ENCODE assay signal across 8 mouse cellular contexts in the genomic region with DNA sequence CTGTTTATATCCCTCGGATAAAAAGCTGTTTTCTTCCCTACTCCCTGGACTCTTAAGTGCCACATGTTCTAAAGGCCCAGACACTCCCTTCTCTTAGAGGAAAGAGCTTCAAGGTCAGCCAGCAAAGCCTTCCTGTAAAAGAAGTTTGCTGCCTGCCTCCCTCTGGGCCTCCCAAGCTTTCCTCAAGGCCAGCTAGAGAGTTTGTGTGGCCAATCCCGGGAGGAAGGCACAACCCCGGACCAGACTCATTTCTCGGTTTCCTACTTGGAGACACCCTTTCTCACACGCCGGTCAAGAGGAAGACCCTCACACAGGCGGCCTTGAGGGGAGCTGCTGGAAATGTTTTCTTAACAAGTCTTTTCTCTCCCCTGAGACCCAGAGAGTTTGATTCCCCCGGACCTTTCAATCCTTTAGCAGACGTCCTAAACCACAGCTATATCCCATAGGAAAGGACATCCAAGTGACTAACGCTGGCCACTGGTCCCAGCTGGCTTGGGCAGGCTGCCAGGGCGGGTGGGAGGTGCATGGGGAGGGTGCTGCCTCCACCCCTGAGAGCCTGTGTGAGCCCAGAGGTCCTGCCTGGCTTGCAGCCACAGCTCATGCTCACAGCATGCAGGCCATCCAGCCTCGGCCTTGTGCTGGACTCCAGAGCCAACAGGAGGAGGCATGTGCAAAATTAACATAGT.
DNase-seq lines count a peak whose midpoint lies in the region; ATAC-seq and TF ChIP-seq lines count a peak whose summit lies in the region.

No protein-coding gene starts in this region.

- H3ac ChIP-seq in myocyte (ENCODE audit: control insufficient read depth, insufficient read length), result no peak overlapping the region

- no peak for DNase-seq in neural tube, embryonic 10.5 days (ENCODE audit: extremely low spot score, low spot score)
- DNase-seq in brain, embryonic 14.5 days (ENCODE audit: low read depth), result peak; percentile 58
- DNase-seq in layer of hippocampus, adult 9-11 months, result peak; percentile 31
- DNase-seq in urinary bladder, postnatal 4 days (ENCODE audit: low spot score in 2 of 2), result peak; percentile 87 to 88
- no peak for DNase-seq in thymus, adult 18-20 months

- H3K27me3 ChIP-seq in neural tube, embryonic 12.5 days (replicated peaks), result peaks cover 30% of the 10 kb centered on the region; the same call in 1 of the 2 replicates
- no peaks in the 10 kb centered on the region; the same call in 1 of the 2 replicates for H3K27me3 ChIP-seq in heart, embryonic 16.5 days (ENCODE audit: control insufficient read depth, insufficient read depth, low read length)
- no peaks in the 10 kb centered on the region for H3K27me3 ChIP-seq in myocyte (ENCODE audit: control insufficient read depth, insufficient read depth, insufficient read length)

- H3K79me2 ChIP-seq in myocyte (ENCODE audit: control insufficient read depth, insufficient read depth), result no peaks in the 10 kb centered on the region

- no peak for TF ChIP-seq CTCF in brain, embryonic 14.5 days (IDR thresholded peaks at IDR 0.05; ENCODE audit: borderline replicate concordance, extremely low read depth, insufficient read depth, insufficient read length)

- H3K9ac ChIP-seq in neural tube, embryonic 12.5 days, result no peak overlapping the region
- H3K9ac ChIP-seq in heart, embryonic 16.5 days (ENCODE audit: low read length), result peak overlapping the region; percentile 45

- H3K9me3 ChIP-seq in neural tube, embryonic 12.5 days, result no peaks in the 10 kb centered on the region
- no peaks in the 10 kb centered on the region for H3K9me3 ChIP-seq in heart, embryonic 16.5 days (replicated peaks; ENCODE audit: control insufficient read depth, low read length)

- H3K4me1 ChIP-seq in neural tube, embryonic 12.5 days, result peaks cover 18% of the 10 kb centered on the region
- H3K4me1 ChIP-seq in heart, embryonic 16.5 days (ENCODE audit: control insufficient read depth, insufficient read depth, low read length), result peaks cover 18% of the 10 kb centered on the region

- no peaks in the 10 kb centered on the region for H3K36me3 ChIP-seq in neural tube, embryonic 12.5 days
- no peaks in the 10 kb centered on the region for H3K36me3 ChIP-seq in heart, embryonic 16.5 days (ENCODE audit: control insufficient read depth, insufficient read depth)
- no peaks in the 10 kb centered on the region for H3K36me3 ChIP-seq in myocyte (ENCODE audit: control insufficient read depth, insufficient read depth)

- ATAC-seq in neural tube, embryonic 12.5 days (ENCODE audit: low FRiP score, low read depth), result peak; percentile 45; the same call in 1 of the 2 replicates
- peak; percentile 92 for ATAC-seq in heart, embryonic 16.5 days (replicated peaks; ENCODE audit: extremely low read depth, insufficient read depth, low FRiP score)

- no peak overlapping the region for H3K27ac ChIP-seq in neural tube, embryonic 12.5 days
- H3K27ac ChIP-seq in heart, embryonic 16.5 days (ENCODE audit: low read length), result peak overlapping the region; percentile 81

- H3K4me2 ChIP-seq in neural tube, embryonic 12.5 days (replicated peaks), result no peak overlapping the region
- H3K4me2 ChIP-seq in heart, embryonic 16.5 days (ENCODE audit: low read depth, low read length), result peak overlapping the region; percentile 17; the same call in 1 of the 2 replicates
- peak overlapping the region; percentile 59 for H3K4me2 ChIP-seq in myocyte (ENCODE audit: low read depth)

- no peak for TF ChIP-seq POLR2A in brain, embryonic 14.5 days (IDR thresholded peaks at IDR 0.05; ENCODE audit: borderline replicate concordance, extremely low read depth, insufficient read depth, insufficient read length, poor library complexity, severe bottlenecking)
- no peak for TF ChIP-seq POLR2A in myocyte (IDR thresholded peaks at IDR 0.05; ENCODE audit: insufficient read length, low read depth)

- 55% methylated on average over 12 of the region's 12 CpGs for WGBS in neural tube, embryonic 12.5 days
- WGBS in heart, embryonic 16.5 days, result 28% methylated on average over 12 of the region's 12 CpGs

- H3K4me3 ChIP-seq in neural tube, embryonic 12.5 days, result no peak overlapping the region
- H3K4me3 ChIP-seq in heart, embryonic 16.5 days (ENCODE audit: low read length), result no peak overlapping the region
- H3K4me3 ChIP-seq in myocyte, result no peak overlapping the region

TF ChIP-seq in myocyte, 11 proteins besides CTCF, POLR2A, EP300 and RAD21:
- peak in 1 of 3 experiments; percentile 33 for TF ChIP-seq MYOG (IDR thresholded peaks at IDR 0.05; ENCODE audit: control insufficient read depth in 1 of 3, insufficient read depth in 1 of 3, insufficient read length in 2 of 3, low read depth in 2 of 3)
- no peak for TF ChIP-seq POLR2AphosphoS2 (IDR thresholded peaks at IDR 0.05; ENCODE audit: insufficient read length, low read depth)
- peak in 1 of 3 experiments; percentile 78 for TF ChIP-seq MYOD1 (IDR thresholded peaks at IDR 0.05; ENCODE audit: control insufficient read depth in 1 of 3, insufficient read length in 2 of 3, low read depth in 2 of 3)

Comparison
In these comparisons a context has a peak if more than half of its experiments do, and no peak if none do; other contexts are left out.
1. DNase-seq: peak in brain, embryonic 14.5 days (single experiment), layer of hippocampus, adult 9-11 months (single experiment) and urinary bladder, postnatal 4 days (2 of 2); none in neural tube, embryonic 10.5 days (single experiment) and thymus, adult 18-20 months (0 of 2).